Comparison of ENCODE assay signal across 15 mouse cellular contexts in genomic region chr3:109476521-109476920, GRCm38 (mm10).
DNase-seq lines count a peak whose midpoint lies in the region; ATAC-seq and TF ChIP-seq lines count a peak whose summit lies in the region.
"Had no signal": no experiment of that assay in that cellular context is flagged by ENCODE, and none has a peak within 500 bp of the region (broad histone marks: within the 10 kb centered on the region; RNA-seq: fewer than 3 reads in every experiment).

No protein-coding gene starts in this region.

- TF ChIP-seq CTCF in kidney, postnatal 0 days (IDR thresholded peaks at IDR 0.05; ENCODE audit: low read depth): no peak
- no peak for TF ChIP-seq CTCF in liver, postnatal 0 days (IDR thresholded peaks at IDR 0.05; ENCODE audit: low read depth)

- H3K9ac ChIP-seq in kidney, postnatal 0 days (ENCODE audit: low read depth, low read length): no peak overlapping the region
- H3K9ac ChIP-seq in kidney, embryonic 16.5 days (replicated peaks; ENCODE audit: low read length): no peak overlapping the region
- no peak overlapping the region for H3K9ac ChIP-seq in liver, postnatal 0 days (replicated peaks)
- H3K9ac ChIP-seq: limb, embryonic 15.5 days; midbrain, embryonic 12.5 days had no signal

- DNase-seq in kidney, postnatal 0 days (ENCODE audit: low spot score): peak; percentile 56
- peak; percentile 37 for DNase-seq in brain, adult 2 months (ENCODE audit: low read depth, low spot score)
- peak; percentile 21 for DNase-seq in gastrocnemius, adult 18-20 months (ENCODE audit: low spot score)
- DNase-seq in heart, postnatal 25 days (ENCODE audit: low spot score): peak; percentile 11
- no peak for DNase-seq in MN1 (ENCODE audit: low spot score)
- no peak for DNase-seq in liver, postnatal 0 days
- DNase-seq: adrenal gland, postnatal 25 days; cerebellum, postnatal 36 days; lung, adult 18-20 months; lung, postnatal 4 days had no signal

- no peaks in the 10 kb centered on the region for H3K9me3 ChIP-seq in kidney, postnatal 0 days (replicated peaks; ENCODE audit: low read length)
- H3K9me3 ChIP-seq in kidney, embryonic 16.5 days (ENCODE audit: low read length): no peaks in the 10 kb centered on the region
- H3K9me3 ChIP-seq in liver, postnatal 0 days (ENCODE audit: low read length): no peaks in the 10 kb centered on the region
- H3K9me3 ChIP-seq: limb, embryonic 15.5 days; midbrain, embryonic 12.5 days had no signal

- ATAC-seq in kidney, postnatal 0 days (replicated peaks; ENCODE audit: low FRiP score, low read depth): no peak
- ATAC-seq in kidney, embryonic 16.5 days (ENCODE audit: low FRiP score, low TSS enrichment): no peak
- ATAC-seq in liver, postnatal 0 days: no peak
- ATAC-seq: activated CD4-positive, CD25-positive, alpha-beta regulatory T cell, adult 4 months had no signal

- WGBS in kidney, postnatal 0 days: 60% methylated on average over 8 of the region's 8 CpGs
- 64% methylated on average over 8 of the region's 8 CpGs for WGBS in kidney, embryonic 16.5 days
- 71% methylated on average over 8 of the region's 8 CpGs for WGBS in liver, postnatal 0 days (ENCODE audit: insufficient replicate concordance)

- H3K36me3 ChIP-seq in kidney, postnatal 0 days (ENCODE audit: insufficient read depth, low read length): no peaks in the 10 kb centered on the region
- H3K36me3 ChIP-seq in kidney, embryonic 16.5 days (ENCODE audit: insufficient read depth, low read length): no peaks in the 10 kb centered on the region
- no peaks in the 10 kb centered on the region for H3K36me3 ChIP-seq in liver, postnatal 0 days (replicated peaks; ENCODE audit: insufficient read depth, low read length)
- H3K36me3 ChIP-seq: limb, embryonic 15.5 days; midbrain, embryonic 12.5 days had no signal

- no peaks in the 10 kb centered on the region for H3K27me3 ChIP-seq in kidney, postnatal 0 days (ENCODE audit: insufficient read depth, low read length)
- H3K27me3 ChIP-seq in kidney, embryonic 16.5 days (ENCODE audit: insufficient read depth, low read length): no peaks in the 10 kb centered on the region
- no peaks in the 10 kb centered on the region for H3K27me3 ChIP-seq in liver, postnatal 0 days (ENCODE audit: insufficient read depth, low read length)
- H3K27me3 ChIP-seq: CH12.LX; limb, embryonic 15.5 days; midbrain, embryonic 12.5 days had no signal

- TF ChIP-seq EP300 in liver, postnatal 0 days (IDR thresholded peaks at IDR 0.05; ENCODE audit: low read depth): no peak

- intact Hi-C loops in heart, postnatal 25 days (cut with DNase I): no loop called here

- no peak overlapping the region for H3K4me3 ChIP-seq in kidney, postnatal 0 days (replicated peaks; ENCODE audit: low read depth, low read length)
- no peak overlapping the region for H3K4me3 ChIP-seq in kidney, embryonic 16.5 days (ENCODE audit: low read length)
- no peak overlapping the region for H3K4me3 ChIP-seq in liver, postnatal 0 days (ENCODE audit: low read depth, low read length)
- H3K4me3 ChIP-seq: limb, embryonic 15.5 days; midbrain, embryonic 12.5 days had no signal

- H3K4me2 ChIP-seq in kidney, postnatal 0 days (ENCODE audit: low read length): no peak overlapping the region
- no peak overlapping the region for H3K4me2 ChIP-seq in kidney, embryonic 16.5 days (replicated peaks; ENCODE audit: low read depth, low read length)
- H3K4me2 ChIP-seq in liver, postnatal 0 days (ENCODE audit: low read depth, low read length): no peak overlapping the region
- H3K4me2 ChIP-seq: limb, embryonic 15.5 days; midbrain, embryonic 12.5 days had no signal

- H3K27ac ChIP-seq in kidney, postnatal 0 days: no peak overlapping the region
- H3K27ac ChIP-seq in kidney, embryonic 16.5 days (ENCODE audit: low read length): no peak overlapping the region
- H3K27ac ChIP-seq in liver, postnatal 0 days (ENCODE audit: low read depth): no peak overlapping the region
- H3K27ac ChIP-seq: limb, embryonic 15.5 days; midbrain, embryonic 12.5 days had no signal

- no peaks in the 10 kb centered on the region for H3K4me1 ChIP-seq in kidney, postnatal 0 days (replicated peaks; ENCODE audit: insufficient read depth, low read length)
- no peaks in the 10 kb centered on the region for H3K4me1 ChIP-seq in kidney, embryonic 16.5 days (ENCODE audit: insufficient read depth, low read length)
- 0 out of 2 replicates have a peak, but pooled peaks cover 2% of the 10 kb centered on the region for H3K4me1 ChIP-seq in liver, postnatal 0 days (ENCODE audit: insufficient read depth)
- H3K4me1 ChIP-seq: limb, embryonic 15.5 days; midbrain, embryonic 12.5 days had no signal

Comparison
In these comparisons a context has a peak if more than half of its experiments do, and no peak if none do; other contexts are left out.
1. DNase-seq: peak in kidney, postnatal 0 days (single experiment), brain, adult 2 months (single experiment), gastrocnemius, adult 18-20 months (single experiment) and heart, postnatal 25 days (single experiment); none in MN1 (single experiment) and liver, postnatal 0 days (single experiment).